Mouse (Mus musculus) liver, adult 2 months (tissue): ENCODE data around the gene Znrf2.

Experiments
- CTCF ChIP-seq: fragments of 200-500 bp; IDR thresholded peaks from 2 replicates; pipeline ENCODE4 v1.5.1; 2011; ENCODE audit warnings: low read depth, low read length, control low read depth
- POLR2A ChIP-seq: fragments of 200-500 bp; IDR thresholded peaks from 2 replicates; pipeline ENCODE4 v1.6.1; 2011; ENCODE audit warnings: low read length, control low read depth; ENCODE audit not compliant: insufficient read depth; ENCODE audit errors: extremely low read depth

GRCm38 (mm10) chr6:54795971-54796370 is 20.7 kb upstream of the Znrf2 start:
- TF ChIP-seq CTCF (no peak), POLR2A (no peak)
